Mouse (Mus musculus): ENCODE results near the gene Olfr818. TPM values are rescaled to one million over a fixed set of nuclear protein-coding genes. Genes with fewer than 3 reads are reported as not detected.
"Not testable (repeated sequence)": the region's sequence is repeated elsewhere in the genome, so short reads cannot be mapped to it uniquely, and the experiment has no call there.

Gene Olfr818
- total RNA-seq (2021): not detected
- long read RNA-seq, experiment 1: 0 reads
- long read RNA-seq, experiment 2: 0 reads

- no peak for DNase-seq
Observed at GRCm38 (mm10) chr10:129949000-129949399, at the start of gene Olfr818. Gene Olfr818, minus strand, starts transcription at chr10:129949100.

- not testable (repeated sequence) for DNase-seq
Observed at GRCm38 (mm10) chr10:129984962-129985361, 36.1 kb upstream of the Olfr818 start, which contains the start of gene Gm10310. Gene Gm10310, minus strand, starts transcription at chr10:129985062.

GRCm38 (mm10) chr10:129981867-129982266 is 33.0 kb upstream of the Olfr818 start:
- DNase-seq: not testable (repeated sequence)

- DNase-seq: not testable (repeated sequence)
Observed at GRCm38 (mm10) chr10:129976040-129976439, 27.1 kb upstream of the Olfr818 start, which contains the start of gene Olfr247. Gene Olfr247, minus strand, starts transcription at chr10:129976140.

- not testable (repeated sequence) for DNase-seq
Observed at GRCm38 (mm10) chr10:129972994-129973393, 24.1 kb upstream of the Olfr818 start.

- DNase-seq: not testable (repeated sequence)
Observed at GRCm38 (mm10) chr10:129967166-129967565, 18.3 kb upstream of the Olfr818 start, which contains the start of gene Olfr819. Gene Olfr819, minus strand, starts transcription at chr10:129967266.

GRCm38 (mm10) chr10:129966232-129966631 is 17.3 kb upstream of the Olfr818 start:
- not testable (repeated sequence) for DNase-seq

- DNase-seq: no peak
Observed at GRCm38 (mm10) chr10:129915497-129915896, 33.4 kb downstream of the Olfr818 start, which contains the start of gene Olfr816. Gene Olfr816, minus strand, starts transcription at chr10:129915597.

- DNase-seq: not testable (repeated sequence)
Observed at GRCm38 (mm10) chr10:129905767-129906166, 43.1 kb downstream of the Olfr818 start, which contains the start of gene Olfr815. Gene Olfr815, minus strand, starts transcription at chr10:129905867.

Other genes with a start within 250 kb of the Olfr818 start
- not detected for gene Olfr804, start 245.9 kb downstream of the Olfr818 start, total RNA-seq (2021)
- gene Olfr805, start 219.7 kb downstream of the Olfr818 start, total RNA-seq (2021): not detected
- gene Olfr806, start 207.2 kb downstream of the Olfr818 start, total RNA-seq (2021): not detected
- gene Olfr807, start 191.3 kb downstream of the Olfr818 start, total RNA-seq (2021): not detected
- gene Olfr808, start 183.6 kb downstream of the Olfr818 start, total RNA-seq (2021): not detected
- gene Olfr809, start 174.5 kb downstream of the Olfr818 start, total RNA-seq (2021): not detected
- gene Olfr810, start 154.2 kb downstream of the Olfr818 start, total RNA-seq (2021): not detected
- gene Olfr811, start 144.7 kb downstream of the Olfr818 start, total RNA-seq (2021): not detected
- gene Olfr812, start 103.0 kb downstream of the Olfr818 start, total RNA-seq (2021): not detected
- gene Olfr813, start 93.7 kb downstream of the Olfr818 start, total RNA-seq (2021): not detected
- gene Olfr814, start 69.2 kb downstream of the Olfr818 start, total RNA-seq (2021): not detected
- not detected for gene Olfr815, start 43.2 kb downstream of the Olfr818 start, total RNA-seq (2021)
- not detected for gene Olfr816, start 33.5 kb downstream of the Olfr818 start, total RNA-seq (2021)
- gene Olfr819, start 18.2 kb upstream of the Olfr818 start, total RNA-seq (2021): not detected
- not detected for gene Olfr247, start 27.0 kb upstream of the Olfr818 start, total RNA-seq (2021)
- not detected for gene Gm10310, start 36.0 kb upstream of the Olfr818 start, total RNA-seq (2021)
- gene Olfr820, start 63.5 kb upstream of the Olfr818 start, total RNA-seq (2021): not detected
- not detected for gene Olfr821, start 81.2 kb upstream of the Olfr818 start, total RNA-seq (2021)
- gene Olfr822, start 122.1 kb upstream of the Olfr818 start, total RNA-seq (2021): not detected
- not detected for gene Olfr823, start 166.3 kb upstream of the Olfr818 start, total RNA-seq (2021)
- not detected for gene Olfr824, start 180.9 kb upstream of the Olfr818 start, total RNA-seq (2021)
- not detected for gene Olfr825, start 217.7 kb upstream of the Olfr818 start, total RNA-seq (2021)
- not detected for gene Olfr826, start 235.1 kb upstream of the Olfr818 start, total RNA-seq (2021)